Mouse (Mus musculus) G1E (cell line): ENCODE data around the gene Naglu.

Source experiments
- CTCF ChIP-seq: IDR thresholded peaks from 2 replicates; pipeline ENCODE4 v1.5.1; 2012; ENCODE audit warnings: low read depth, low read length, inconsistent platforms, mixed read lengths
- GATA2 ChIP-seq: IDR thresholded peaks from 2 replicates; pipeline ENCODE4 v1.6.1; 2012; ENCODE audit warnings: low read depth, low read length, inconsistent platforms, borderline replicate concordance

GRCm38 (mm10) chr11:101037795-101038194 lies 32.0 kb upstream of the Naglu start:
- TF ChIP-seq CTCF (no peak), GATA2 (no peak)
